Mouse (Mus musculus) kidney, embryonic 15.5 days (tissue): ENCODE results near the gene Gm28053. TPM values are rescaled to one million over a fixed set of nuclear protein-coding genes. Genes with fewer than 3 reads are reported as not detected.
"Not testable (repeated sequence)": the region's sequence is repeated elsewhere in the genome, so short reads cannot be mapped to it uniquely, and the experiment has no call there.

ENCODE experiments used
- ATAC-seq: fragments of 200-750 bp; cut with Nextera tagmentation; replicated peaks from 2 replicates; pipeline ENCODE4 v1.8.0; 2017; ENCODE audit warnings: moderate TSS enrichment; ENCODE audit not compliant: low FRiP score
- H3K27ac ChIP-seq: fragments of 300-500 bp; sonication (generic); 2 replicates; pipeline ENCODE4 v1.5.1; 2015; ENCODE audit warnings: mild to moderate bottlenecking, inconsistent platforms
- H3K27me3 ChIP-seq: fragments of 300-500 bp; sonication (generic); 2 replicates; pipeline ENCODE4 v1.6.1; 2015; ENCODE audit warnings: inconsistent platforms
- H3K36me3 ChIP-seq: fragments of 300-500 bp; sonication (generic); 2 replicates; pipeline ENCODE4 v1.6.1; 2015; ENCODE audit warnings: inconsistent platforms
- H3K4me1 ChIP-seq: fragments of 300-500 bp; sonication (generic); 2 replicates; pipeline ENCODE4 v1.6.1; 2015; ENCODE audit warnings: inconsistent platforms
- H3K4me2 ChIP-seq: fragments of 300-500 bp; sonication (generic); 2 replicates; pipeline ENCODE4 v1.6.1; 2015; ENCODE audit warnings: moderate library complexity, mild to moderate bottlenecking, inconsistent platforms
- H3K4me3 ChIP-seq: fragments of 300-500 bp; sonication (generic); replicated peaks from 2 replicates; pipeline ENCODE4 v1.5.1; 2015; ENCODE audit warnings: mild to moderate bottlenecking, inconsistent platforms
- H3K9ac ChIP-seq: fragments of 300-500 bp; sonication (generic); 2 replicates; pipeline ENCODE4 v1.6.1; 2015; ENCODE audit warnings: mild to moderate bottlenecking, inconsistent platforms
- H3K9me3 ChIP-seq: fragments of 300-500 bp; sonication (generic); replicated peaks from 2 replicates; pipeline ENCODE4 v1.6.1; 2016; ENCODE audit warnings: inconsistent platforms
- WGBS: fragments of 180-500 bp; shearing (Covaris S2); methylation state at CpG from one replicate; pipeline ENCODE4 v1.1.7; 2015; ENCODE audit warnings: mixed read lengths; 5-methylcytosine and 5-hydroxymethylcytosine counted together
- polyA plus RNA-seq: library from polyadenylated mRNA; unstranded; fragments of >200 nt; fragmentation: Nextera tagmentation; extraction: Ambion mirVana; gene quantifications from 2 replicates; pipeline ENCODE4 v1.2.1, GENCODE M21; 2015

Gene Gm28053
- polyA plus RNA-seq, 1 experiment from 2014 or later: 3.3 TPM

DNA sequence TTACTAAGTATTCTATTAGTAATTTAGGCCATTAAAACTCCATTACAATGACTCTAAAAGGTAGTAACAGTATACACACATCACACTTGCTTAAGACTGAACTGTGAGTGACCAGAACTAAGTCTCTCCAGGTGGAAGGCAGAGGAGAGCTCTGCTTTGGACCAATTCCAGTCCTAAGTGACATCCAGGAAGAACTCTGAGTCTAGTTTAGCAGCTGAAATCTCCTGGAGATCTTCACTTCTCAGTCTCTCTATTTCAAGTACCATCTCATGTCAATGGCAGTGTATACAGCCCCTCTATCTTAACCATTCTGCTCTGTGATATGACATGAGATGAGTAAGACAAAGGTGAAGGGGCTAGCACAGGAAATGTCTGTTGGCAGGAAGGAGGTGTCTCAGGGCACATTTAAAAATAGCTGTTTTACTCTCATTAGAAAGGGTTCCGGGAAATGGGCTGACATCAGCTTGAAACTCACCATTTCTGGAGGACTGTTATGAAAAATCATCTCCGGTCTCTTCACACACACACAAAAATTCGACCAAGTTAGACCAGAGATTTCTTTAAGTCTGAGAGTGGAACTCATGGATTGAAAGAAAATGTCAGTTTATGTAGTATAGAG lies 36.8 kb upstream of the Gm28053 start:
- Histone ChIP-seq H3K36me3 (no peaks in the 10 kb centered on the region), H3K4me1 (0 out of 2 replicates have a peak, but pooled peaks cover 3% of the 10 kb centered on the region), H3K27ac (peak overlapping the region; percentile 45), H3K27me3 (no peaks in the 10 kb centered on the region), H3K9ac (no peak overlapping the region), H3K4me2 (no peak overlapping the region), H3K9me3 (no peaks in the 10 kb centered on the region), H3K4me3 (no peak overlapping the region)
- no peak for ATAC-seq
- WGBS: 66% methylated on average over 3 of the region's 3 CpGs

- no peaks in the 10 kb centered on the region for H3K9me3 ChIP-seq
- no peaks in the 10 kb centered on the region for H3K4me1 ChIP-seq
- no peak overlapping the region for H3K4me3 ChIP-seq
- 72% methylated on average over 4 of the region's 4 CpGs for WGBS
- H3K27ac ChIP-seq: peak overlapping the region; percentile 3; the same call in 1 of the 2 replicates
- H3K36me3 ChIP-seq: no peaks in the 10 kb centered on the region
- no peak for ATAC-seq
- no peaks in the 10 kb centered on the region for H3K27me3 ChIP-seq
- H3K4me2 ChIP-seq: no peak overlapping the region
- H3K9ac ChIP-seq: no peak overlapping the region
Measured at GRCm38 (mm10) chr6:48682271-48682670, 36.1 kb upstream of the Gm28053 start.

DNA sequence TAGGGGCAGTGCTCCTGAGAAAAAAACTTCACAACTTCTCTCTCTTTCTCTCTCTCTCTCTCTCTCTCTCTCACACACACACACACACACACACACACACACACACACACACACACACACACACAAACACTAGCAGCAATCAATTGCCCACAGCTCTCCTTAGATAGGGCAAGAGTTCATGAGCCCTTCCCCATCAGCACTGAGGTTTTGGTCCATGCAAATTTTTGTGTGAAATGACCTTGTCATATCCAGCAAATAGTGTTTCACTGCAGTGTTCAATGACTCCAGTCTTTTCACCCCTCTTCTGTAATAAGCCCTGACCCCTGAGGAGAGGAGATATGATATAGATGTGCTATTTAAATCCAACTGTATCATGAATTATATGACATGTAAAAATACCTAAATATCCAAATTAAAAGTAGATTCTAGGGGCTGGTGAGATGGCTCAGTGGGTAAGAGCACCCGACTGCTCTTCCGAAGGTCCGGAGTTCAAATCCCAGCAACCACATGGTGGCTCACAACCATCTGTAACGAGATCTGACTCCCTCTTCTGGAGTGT lies 35.1 kb upstream of the Gm28053 start:
- not testable (repeated sequence) for H3K4me1 ChIP-seq, H3K27ac ChIP-seq, H3K4me2 ChIP-seq, H3K9ac ChIP-seq, H3K36me3 ChIP-seq, H3K4me3 ChIP-seq, ATAC-seq, H3K9me3 ChIP-seq, H3K27me3 ChIP-seq
- WGBS: 83% methylated on average over 4 of the region's 4 CpGs

- Histone ChIP-seq H3K4me1 (no peaks in the 10 kb centered on the region), H3K9me3 (no peaks in the 10 kb centered on the region), H3K27ac (peak within 1 kb of the TSS; percentile 60), H3K36me3 (no peaks in the 10 kb centered on the region), H3K9ac (no peak within 1 kb of the TSS), H3K4me3 (peak within 1 kb of the TSS; percentile 29), H3K27me3 (no peaks in the 10 kb centered on the region), H3K4me2 (peak within 1 kb of the TSS; percentile 26; the same call in 1 of the 2 replicates)
- no peak for ATAC-seq
- WGBS: 49% methylated on average over 5 of the region's 5 CpGs
Measured at GRCm38 (mm10) chr6:48684319-48684718, 34.1 kb upstream of the Gm28053 start, which contains the start of gene Gimap4. Gene Gimap4 (plus strand): TSS chr6:48684549.

DNA sequence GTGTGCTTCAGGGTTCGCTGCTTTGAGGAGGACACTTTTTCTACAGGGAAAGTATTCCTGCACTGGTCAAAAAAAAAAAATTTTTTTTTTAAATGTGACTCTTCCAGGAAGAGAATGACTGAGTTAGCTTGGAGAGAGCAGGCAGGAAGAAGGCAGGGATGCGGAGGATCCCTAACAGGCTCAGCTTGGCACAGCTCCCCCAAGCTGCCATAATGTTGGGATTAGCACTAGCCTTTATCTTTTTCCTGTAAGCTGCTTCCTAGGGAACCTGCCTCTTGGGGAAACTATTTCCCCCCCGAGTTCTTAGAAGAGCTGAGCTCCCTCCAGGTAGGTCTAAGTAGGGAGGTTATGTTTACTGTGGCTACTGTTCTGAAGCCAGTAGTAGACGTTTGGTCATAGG lies 33.6 kb upstream of the Gm28053 start:
- Histone ChIP-seq H3K27me3 (no peaks in the 10 kb centered on the region), H3K9me3 (no peaks in the 10 kb centered on the region), H3K27ac (peak overlapping the region; percentile 60), H3K36me3 (no peaks in the 10 kb centered on the region), H3K4me3 (peak overlapping the region; percentile 29), H3K4me1 (no peaks in the 10 kb centered on the region), H3K4me2 (0 out of 2 replicates have a peak overlapping the region, but pooled peaks have one; percentile 12), H3K9ac (no peak overlapping the region)
- ATAC-seq: no peak
- WGBS: 54% methylated on average over 4 of the region's 4 CpGs

GRCm38 (mm10) chr6:48685251-48685650 lies 33.2 kb upstream of the Gm28053 start:
- no peaks in the 10 kb centered on the region for H3K27me3 ChIP-seq
- H3K27ac ChIP-seq: peak overlapping the region; percentile 60; the same call in 1 of the 2 replicates
- no peaks in the 10 kb centered on the region for H3K4me1 ChIP-seq
- WGBS: 80% methylated on average over 2 of the region's 2 CpGs
- no peak for ATAC-seq
- H3K9me3 ChIP-seq: no peaks in the 10 kb centered on the region
- H3K4me2 ChIP-seq: peak overlapping the region; percentile 26
- no peaks in the 10 kb centered on the region for H3K36me3 ChIP-seq
- no peak overlapping the region for H3K9ac ChIP-seq
- H3K4me3 ChIP-seq: peak overlapping the region; percentile 29

DNA sequence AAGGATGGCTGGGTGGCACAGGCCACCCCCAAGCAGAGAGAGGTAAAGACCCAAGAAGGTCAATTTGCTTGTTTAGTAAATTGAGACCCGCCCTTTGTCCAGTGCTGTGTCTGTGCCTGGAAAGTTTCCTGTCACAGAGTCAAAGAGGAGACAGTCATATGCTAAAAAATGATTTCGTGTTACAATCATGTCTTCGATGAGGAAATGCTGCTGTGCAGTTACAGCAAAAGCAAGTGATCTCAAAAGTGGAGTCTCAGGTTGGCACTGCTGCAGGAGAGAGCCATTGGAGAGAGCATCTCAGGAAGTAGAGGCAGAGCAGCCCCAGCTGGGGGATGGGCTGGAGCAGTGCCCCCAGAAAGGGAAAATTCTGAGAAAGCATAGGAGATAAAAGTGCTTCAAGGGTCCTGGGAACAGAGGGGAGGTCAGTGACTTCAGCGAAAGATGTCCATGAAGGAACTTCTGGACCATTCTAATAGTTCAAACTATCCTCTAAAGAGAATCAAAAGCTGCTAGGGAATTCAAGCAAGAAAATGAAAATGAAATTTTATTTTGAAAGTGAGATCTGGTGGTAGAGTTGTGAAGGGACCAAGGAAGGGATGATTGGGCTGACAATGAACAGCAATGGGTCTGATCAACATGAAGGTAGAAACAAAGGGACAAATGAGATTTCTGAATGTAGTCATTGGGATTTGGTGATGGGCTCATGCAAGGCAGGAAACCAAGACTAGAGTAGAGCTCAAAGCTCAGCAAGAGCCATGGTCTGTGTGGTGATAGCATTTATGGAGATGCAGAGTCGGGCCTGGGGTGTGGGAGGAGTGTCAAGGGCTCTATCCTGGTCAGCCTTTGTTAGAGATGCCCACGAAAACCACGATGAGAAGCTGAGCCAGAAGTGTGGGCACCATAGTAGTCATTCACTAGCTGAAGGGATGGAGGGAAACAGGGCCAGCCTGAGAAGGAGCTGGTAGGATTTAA lies 32.4 kb upstream of the Gm28053 start:
- no peaks in the 10 kb centered on the region for H3K36me3 ChIP-seq
- WGBS: 73% methylated on average over 7 of the region's 7 CpGs
- H3K27ac ChIP-seq: 0 out of 2 replicates have a peak overlapping the region, but pooled peaks have one; percentile 37
- no peaks in the 10 kb centered on the region for H3K27me3 ChIP-seq
- H3K4me3 ChIP-seq: peak overlapping the region; percentile 29
- no peak overlapping the region for H3K9ac ChIP-seq
- H3K4me1 ChIP-seq: no peaks in the 10 kb centered on the region
- no peak for ATAC-seq
- H3K4me2 ChIP-seq: peak overlapping the region; percentile 26
- H3K9me3 ChIP-seq: no peaks in the 10 kb centered on the region

DNA sequence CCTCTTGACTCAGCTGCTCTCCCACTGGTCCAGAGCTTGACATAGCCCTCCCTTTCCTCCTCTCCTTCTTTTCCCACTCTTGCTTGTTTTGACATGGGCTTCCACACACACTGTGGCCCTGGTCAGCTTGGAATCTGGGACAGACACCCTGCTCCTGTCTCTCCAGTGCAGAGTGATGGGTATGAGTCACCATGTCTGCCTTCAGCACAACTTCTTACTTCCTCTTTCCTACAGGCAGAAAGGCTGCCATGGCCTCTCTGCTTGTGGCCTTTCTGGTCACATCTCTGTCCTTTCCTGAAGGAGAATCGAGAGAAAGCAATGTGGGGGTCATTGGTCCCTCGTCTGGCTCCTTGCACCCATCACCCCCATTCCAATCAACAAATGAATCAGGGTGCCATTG lies 31.3 kb upstream of the Gm28053 start:
- H3K36me3 ChIP-seq: no peaks in the 10 kb centered on the region
- ATAC-seq: no peak
- H3K27me3 ChIP-seq: no peaks in the 10 kb centered on the region
- H3K4me3 ChIP-seq: no peak overlapping the region
- H3K4me1 ChIP-seq: no peaks in the 10 kb centered on the region
- H3K9ac ChIP-seq: no peak overlapping the region
- peak overlapping the region; percentile 26; the same call in 1 of the 2 replicates for H3K4me2 ChIP-seq
- no peaks in the 10 kb centered on the region for H3K9me3 ChIP-seq
- 51% methylated on average over 2 of the region's 2 CpGs for WGBS
- H3K27ac ChIP-seq: no peak overlapping the region

- Histone ChIP-seq H3K4me2 (no peak overlapping the region), H3K4me1 (no peaks in the 10 kb centered on the region), H3K27ac (no peak overlapping the region), H3K4me3 (no peak overlapping the region), H3K27me3 (no peaks in the 10 kb centered on the region), H3K9me3 (no peaks in the 10 kb centered on the region), H3K9ac (no peak overlapping the region), H3K36me3 (no peaks in the 10 kb centered on the region)
- ATAC-seq: no peak
- WGBS: 77% methylated on average over 2 of the region's 2 CpGs
Measured at GRCm38 (mm10) chr6:48689320-48689719, 29.1 kb upstream of the Gm28053 start.

- Histone ChIP-seq H3K27ac (no peak overlapping the region), H3K36me3 (no peaks in the 10 kb centered on the region), H3K4me2 (no peak overlapping the region), H3K4me3 (no peak overlapping the region), H3K27me3 (no peaks in the 10 kb centered on the region), H3K9me3 (no peaks in the 10 kb centered on the region), H3K9ac (no peak overlapping the region), H3K4me1 (0 out of 2 replicates have a peak, but pooled peaks cover 3% of the 10 kb centered on the region)
- no peak for ATAC-seq
- WGBS: 88% methylated on average over 6 of the region's 6 CpGs
Measured at GRCm38 (mm10) chr6:48692962-48693361, 25.4 kb upstream of the Gm28053 start.

GRCm38 (mm10) chr6:48696830-48697554 lies 21.4 kb upstream of the Gm28053 start:
- Histone ChIP-seq H3K9me3 (no peaks in the 10 kb centered on the region), H3K4me2 (no peak overlapping the region), H3K36me3 (no peaks in the 10 kb centered on the region; the same call in 1 of the 2 replicates), H3K9ac (no peak overlapping the region), H3K4me1 (0 out of 2 replicates have a peak, but pooled peaks cover 3% of the 10 kb centered on the region), H3K27me3 (no peaks in the 10 kb centered on the region), H3K27ac (peak overlapping the region; percentile 73), H3K4me3 (no peak overlapping the region)
- no peak for ATAC-seq
- WGBS: 83% methylated on average over 4 of the region's 4 CpGs
